Mouse (Mus musculus): Measurements from ENCODE around the gene Bpifa3.
"Not testable (repeated sequence)": the region's sequence is repeated elsewhere in the genome, so short reads cannot be mapped to it uniquely, and the experiment has no call there.

The Bpifa3 gene
- long read RNA-seq, experiment 1, result 0 reads
- long read RNA-seq, experiment 2, result 0 reads

GRCm38 (mm10) chr2:154130120-154130519 is at the start of gene Bpifa3:
TSS of gene Bpifa3 (plus strand) at chr2:154130336.
- intact Hi-C loops (cut with DNase I), result no loop called here

GRCm38 (mm10) chr2:154097734-154098133 is 32.4 kb upstream of the Bpifa3 start:
- intact Hi-C loops (cut with DNase I), result no loop called here

GRCm38 (mm10) chr2:154117381-154117780 is 12.8 kb upstream of the Bpifa3 start:
- intact Hi-C loops (cut with DNase I), result no loop called here

GRCm38 (mm10) chr2:154142580-154142979 is 12.4 kb downstream of the Bpifa3 start, which contains the start of gene Bpifa1:
TSS of gene Bpifa1 (plus strand) at chr2:154142880.
- intact Hi-C loops (cut with DNase I), result no loop called here

GRCm38 (mm10) chr2:154143735-154144134 is 13.6 kb downstream of the Bpifa3 start:
- intact Hi-C loops (cut with DNase I), result no loop called here

- intact Hi-C loops (cut with DNase I), result no loop called here
Measured at GRCm38 (mm10) chr2:154147496-154147895, 17.4 kb downstream of the Bpifa3 start.

- intact Hi-C loops (cut with DNase I), result no loop called here
Measured at GRCm38 (mm10) chr2:154158433-154158832, 28.3 kb downstream of the Bpifa3 start.

- intact Hi-C loops (cut with DNase I), result no loop called here
Measured at GRCm38 (mm10) chr2:154162307-154162706, 32.2 kb downstream of the Bpifa3 start, which contains the start of gene Bpifa5. TSS of gene Bpifa5 (plus strand) at chr2:154162607.

- intact Hi-C loops (cut with DNase I), result no loop called here
Measured at GRCm38 (mm10) chr2:154163306-154163705, 33.2 kb downstream of the Bpifa3 start.

GRCm38 (mm10) chr2:154169172-154169571 is 39.0 kb downstream of the Bpifa3 start:
- intact Hi-C loops (cut with DNase I), result no loop called here

GRCm38 (mm10) chr2:154171621-154172020 is 41.5 kb downstream of the Bpifa3 start:
- intact Hi-C loops (cut with DNase I), result loop anchor here (5.0 kb wide), 1 partner anchor 36 kb away; no protein-coding TSS in a partner anchor

GRCm38 (mm10) chr2:154173313-154173712 is 43.2 kb downstream of the Bpifa3 start:
- intact Hi-C loops (cut with DNase I), result loop anchor here (5.0 kb wide), 1 partner anchor 34 kb away; no protein-coding TSS in a partner anchor

- intact Hi-C loops (cut with DNase I), result not testable (repeated sequence)
Measured at GRCm38 (mm10) chr2:154181900-154182299, 51.8 kb downstream of the Bpifa3 start.

GRCm38 (mm10) chr2:154183061-154183460 is 52.9 kb downstream of the Bpifa3 start:
- intact Hi-C loops (cut with DNase I), result not testable (repeated sequence)

GRCm38 (mm10) chr2:154185319-154185718 is 55.2 kb downstream of the Bpifa3 start:
- intact Hi-C loops (cut with DNase I), result no loop called here

GRCm38 (mm10) chr2:154185748-154186147 is 55.6 kb downstream of the Bpifa3 start:
- intact Hi-C loops (cut with DNase I), result no loop called here

- intact Hi-C loops (cut with DNase I), result no loop called here
Measured at GRCm38 (mm10) chr2:154187468-154187867, 57.3 kb downstream of the Bpifa3 start.
